In the genomic region with DNA sequence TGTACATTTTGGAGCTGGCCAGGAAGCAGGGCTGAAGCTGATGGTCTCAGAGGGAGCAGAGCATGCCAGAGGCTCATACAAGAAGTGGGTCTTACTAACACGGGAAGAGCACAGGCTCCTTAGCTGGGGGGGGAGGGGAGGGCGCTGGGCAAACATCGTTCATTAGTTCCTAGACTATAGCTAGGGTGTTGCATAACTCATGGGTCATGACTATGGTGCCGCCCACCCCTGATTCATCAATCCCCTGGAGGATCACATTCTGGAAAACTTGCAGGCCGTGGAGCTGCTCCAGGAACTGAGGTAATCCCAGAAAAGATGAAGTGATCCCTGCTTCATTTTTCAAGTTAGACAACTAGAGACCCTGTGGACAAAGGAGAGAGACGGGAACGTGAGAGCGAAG, we compare ENCODE assay signal across 16 mouse cellular contexts. TPM values are rescaled to one million over a fixed set of nuclear protein-coding genes. Genes with fewer than 3 reads are reported as not detected.
DNase-seq lines count a peak whose midpoint lies in the region; ATAC-seq lines count a peak whose summit lies in the region.
"Had no signal": no experiment of that assay in that cellular context is flagged by ENCODE, and none has a peak within 500 bp of the region (broad histone marks: within the 10 kb centered on the region; RNA-seq: fewer than 3 reads in every experiment).

No protein-coding gene starts in this region.

- no peak overlapping the region for H3K27ac ChIP-seq in stomach, embryonic 14.5 days (ENCODE audit: low read length)
- H3K27ac ChIP-seq: forebrain, embryonic 12.5 days; hindbrain, embryonic 10.5 days had no signal

- H3K4me1 ChIP-seq in stomach, embryonic 14.5 days (ENCODE audit: control insufficient read depth, insufficient read depth, low read length), result no peaks in the 10 kb centered on the region
- H3K4me1 ChIP-seq: forebrain, embryonic 12.5 days; hindbrain, embryonic 10.5 days had no signal

- H3K9ac ChIP-seq in stomach, embryonic 14.5 days (replicated peaks; ENCODE audit: low read depth, low read length), result no peak overlapping the region
- H3K9ac ChIP-seq: forebrain, embryonic 12.5 days had no signal

- DNase-seq in lung, adult 18-20 months, result peak; percentile 4 to 17
- DNase-seq in lung, postnatal 4 days, result no peak
- DNase-seq in adipocyte (ENCODE audit: low spot score), result peak; percentile 46
- peak; percentile 46 to 47 for DNase-seq in gastrocnemius, postnatal 36 days
- no peak for DNase-seq in left cerebral cortex, postnatal 36 days (ENCODE audit: low spot score in 2 of 2)
- DNase-seq in B cell, adult 2 months, result no peak
- no peak for DNase-seq in left cerebral cortex, postnatal 10 days (ENCODE audit: extremely low spot score in 1 of 2, low spot score in 2 of 2)
- DNase-seq: cerebellum, adult 8-10 months; lung, postnatal 36 days; midbrain, embryonic 14.5 days had no signal

- no peaks in the 10 kb centered on the region for H3K9me3 ChIP-seq in stomach, embryonic 14.5 days (ENCODE audit: control insufficient read depth, low read depth, low read length)
- H3K9me3 ChIP-seq: forebrain, embryonic 12.5 days; hindbrain, embryonic 10.5 days had no signal

- 46% methylated on average over 8 of the region's 8 CpGs for WGBS in stomach, embryonic 14.5 days

- peak; percentile 28; the same call in 1 of the 2 replicates for ATAC-seq in stomach, embryonic 14.5 days (ENCODE audit: insufficient number of reproducible peaks, insufficient read depth, low FRiP score, low read depth)
- ATAC-seq: inflammation-experienced regulatory T-cells, adult 6 months; Patski had no signal

- no peaks in the 10 kb centered on the region for H3K36me3 ChIP-seq in stomach, embryonic 14.5 days (ENCODE audit: control insufficient read depth, insufficient read depth, low read length)
- H3K36me3 ChIP-seq: forebrain, embryonic 12.5 days; hindbrain, embryonic 10.5 days had no signal

- no peak overlapping the region for H3K4me3 ChIP-seq in stomach, embryonic 14.5 days (ENCODE audit: low read depth, low read length)
- H3K4me3 ChIP-seq: forebrain, embryonic 12.5 days; hindbrain, embryonic 10.5 days had no signal

- H3K27me3 ChIP-seq in stomach, embryonic 14.5 days (ENCODE audit: control insufficient read depth, insufficient read depth, low read length), result no peaks in the 10 kb centered on the region
- H3K27me3 ChIP-seq: forebrain, embryonic 12.5 days had no signal

- intact Hi-C loops in gastrocnemius, postnatal 36 days (cut with DNase I), result no loop called here
- intact Hi-C loops in left cerebral cortex, postnatal 36 days (cut with DNase I), result loop anchor here (10.0 kb wide), 1 partner anchor 547 kb away; no protein-coding TSS in a partner anchor
- intact Hi-C loops in left cerebral cortex, postnatal 10 days (cut with DNase I), result no loop called here

- H3K4me2 ChIP-seq in stomach, embryonic 14.5 days (replicated peaks; ENCODE audit: low read depth, low read length), result no peak overlapping the region
- H3K4me2 ChIP-seq: forebrain, embryonic 12.5 days; liver, embryonic 11.5 days had no signal

RNA-seq across cellular contexts. Expression of a gene that starts 46.6 kb away (rescaled TPM):
- 1 to 10 TPM; 1.9 to 2.3 TPM for total RNA-seq in gastrocnemius, postnatal 36 days (2021)
- polyA plus RNA-seq in stomach, embryonic 14.5 days (2014; fragmentation: Nextera tagmentation; extraction: Ambion mirVana), result 4.3 and 5.1 TPM in 2 replicates
- total RNA-seq in left cerebral cortex, postnatal 36 days (2021), result 10 to 100 TPM; 20.1 to 29.8 TPM
- total RNA-seq in left cerebral cortex, postnatal 10 days (2021), result 10 to 100 TPM; 14.9 to 16.6 TPM

Comparison
In these comparisons a context has a peak if more than half of its experiments do, and no peak if none do; other contexts are left out.
1. DNase-seq: peak in lung, adult 18-20 months (2 of 2), adipocyte (single experiment) and gastrocnemius, postnatal 36 days (2 of 2); none in lung, postnatal 4 days (0 of 2), left cerebral cortex, postnatal 36 days (0 of 2), B cell, adult 2 months (0 of 2) and left cerebral cortex, postnatal 10 days (0 of 2).
2. RNA of a gene that starts 46.6 kb away (total RNA-seq): 20.1 to 29.8 TPM in left cerebral cortex, postnatal 36 days and 14.9 to 16.6 TPM in left cerebral cortex, postnatal 10 days; 1.9 to 2.3 TPM in gastrocnemius, postnatal 36 days; every median in the first group is over 4 times any median in the second.